Mouse (Mus musculus) CH12.LX (cell line): ENCODE data around the gene Hs3st3b1. TPM values are rescaled to one million over a fixed set of nuclear protein-coding genes. Genes with fewer than 3 reads are reported as not detected.

Experiments used
- DNase-seq: peaks from one replicate; pipeline ENCODE4 v3.0.0-alpha.2; 2013; ENCODE audit errors: extremely low read depth
- H3K27ac ChIP-seq: 2 replicates; pipeline ENCODE4 v1.5.1; 2012; ENCODE audit warnings: low read depth, mild to moderate bottlenecking, control low read depth, moderate library complexity; ENCODE audit not compliant: insufficient read depth
- H3K27me3 ChIP-seq: replicated peaks from 2 replicates; pipeline ENCODE3; 2012; ENCODE audit warnings: inconsistent platforms
- H3K36me3 ChIP-seq, 2 experiments: replicated peaks in 1 of 2; 2 replicates each; pipeline versions ENCODE3 to v1.6.1; 2012; ENCODE audit warnings: inconsistent platforms in 1 of 2, low read length in 1 of 2, mild to moderate bottlenecking in 1 of 2, mixed read lengths in 1 of 2, moderate library complexity in 1 of 2; ENCODE audit not compliant: control insufficient read depth in 1 of 2, insufficient read depth in 1 of 2
- H3K4me1 ChIP-seq, 2 experiments: 2 replicates each; pipeline ENCODE4 v1.6.1; 2012; ENCODE audit warnings: inconsistent platforms in 1 of 2, moderate library complexity in 1 of 2; ENCODE audit not compliant: insufficient read depth in 2 of 2, control insufficient read depth in 1 of 2
- H3K4me2 ChIP-seq: 2 replicates; pipeline ENCODE4 v1.6.1; 2012; ENCODE audit warnings: low read depth, mild to moderate bottlenecking, control low read depth; ENCODE audit not compliant: poor library complexity, insufficient read depth, severe bottlenecking
- H3K4me3 ChIP-seq, 3 experiments: fragments of 150-350 bp in 1 of 3; sonication (generic) in 1 of 3; replicated peaks in 1 of 3; 2 replicates each; pipeline versions ENCODE3 to v1.5.1; 2011 to 2012; ENCODE audit warnings: low read depth in 2 of 3, low read length in 2 of 3, mild to moderate bottlenecking in 2 of 3, moderate library complexity in 2 of 3, control low read depth in 1 of 3, improper control_type of control experiment in 1 of 3, inconsistent platforms in 1 of 3, mixed read lengths in 1 of 3; ENCODE audit not compliant: poor library complexity in 1 of 3
- H3K79me2 ChIP-seq: replicated peaks from 2 replicates; pipeline ENCODE4 v1.6.1; 2012; ENCODE audit warnings: mild to moderate bottlenecking, moderate library complexity; ENCODE audit not compliant: control insufficient read depth, poor library complexity, insufficient read depth, severe bottlenecking; ENCODE audit errors: extremely low read depth
- H3K9ac ChIP-seq: 2 replicates; pipeline ENCODE4 v1.6.1; 2012; ENCODE audit warnings: low read depth, mild to moderate bottlenecking, control low read depth, moderate library complexity; ENCODE audit not compliant: insufficient read depth
- H3K9me3 ChIP-seq: replicated peaks from 2 replicates; pipeline ENCODE3; 2012; ENCODE audit warnings: low read length, inconsistent platforms, mixed read lengths
- BHLHE40 ChIP-seq: IDR thresholded peaks from 2 replicates; pipeline ENCODE4 v1.6.1; 2011; ENCODE audit warnings: mild to moderate bottlenecking, low read depth, low read length, improper control_type of control experiment
- CHD1 ChIP-seq: IDR thresholded peaks from 2 replicates; pipeline ENCODE4 v1.6.1; 2012; ENCODE audit warnings: low read depth, low read length, improper control_type of control experiment, inconsistent platforms
- ELF1 ChIP-seq: IDR thresholded peaks from 2 replicates; pipeline ENCODE4 v1.6.1; 2014; ENCODE audit warnings: low read depth, mild to moderate bottlenecking, inconsistent platforms, low read length, improper control_type of control experiment
- EP300 ChIP-seq: IDR thresholded peaks from 2 replicates; pipeline ENCODE4 v1.6.1; 2011; ENCODE audit warnings: low read length, improper control_type of control experiment
- ETS1 ChIP-seq: conservative IDR thresholded peaks from 2 replicates; pipeline ENCODE4 v1.6.1; 2012; ENCODE audit warnings: low read depth, mild to moderate bottlenecking, inconsistent platforms, low read length, improper control_type of control experiment, moderate library complexity
- JUN ChIP-seq: IDR thresholded peaks from 2 replicates; pipeline ENCODE4 v1.6.1; 2011; ENCODE audit warnings: low read depth, mild to moderate bottlenecking, low read length, improper control_type of control experiment, moderate library complexity; ENCODE audit not compliant: insufficient read depth
- MAFK ChIP-seq: IDR thresholded peaks from 2 replicates; pipeline ENCODE4 v1.6.1; 2011; ENCODE audit warnings: low read length, improper control_type of control experiment; ENCODE audit not compliant: insufficient replicate concordance
- MAX ChIP-seq: IDR thresholded peaks from 2 replicates; pipeline ENCODE4 v1.6.1; 2011; ENCODE audit warnings: low read length, improper control_type of control experiment
- MXI1 ChIP-seq: IDR thresholded peaks from 2 replicates; pipeline ENCODE4 v1.6.1; 2011; ENCODE audit warnings: mild to moderate bottlenecking, low read depth, low read length, improper control_type of control experiment
- NELFE ChIP-seq: IDR thresholded peaks from 2 replicates; pipeline ENCODE4 v1.6.1; 2011; ENCODE audit warnings: low read depth, low read length, improper control_type of control experiment
- PAX5 ChIP-seq: IDR thresholded peaks from 2 replicates; pipeline ENCODE4 v1.6.1; 2012; ENCODE audit warnings: low read length, inconsistent platforms, mixed read lengths
- POLR2AphosphoS2 ChIP-seq: IDR thresholded peaks from 2 replicates; pipeline ENCODE4 v1.6.1; 2011; ENCODE audit warnings: low read depth, low read length, improper control_type of control experiment
- RCOR1 ChIP-seq: conservative IDR thresholded peaks from 2 replicates; pipeline ENCODE4 v1.6.1; 2012; ENCODE audit warnings: low read depth, mild to moderate bottlenecking, inconsistent platforms, low read length, improper control_type of control experiment
- TCF12 ChIP-seq: IDR thresholded peaks from 2 replicates; pipeline ENCODE4 v1.6.1; 2014; ENCODE audit warnings: low read depth, mild to moderate bottlenecking, inconsistent platforms, low read length, improper control_type of control experiment
- UBTF ChIP-seq: IDR thresholded peaks from 2 replicates; pipeline ENCODE4 v1.6.1; 2012; ENCODE audit warnings: low read depth, mild to moderate bottlenecking, inconsistent platforms, low read length, improper control_type of control experiment, moderate library complexity
- USF1 ChIP-seq: IDR thresholded peaks from 2 replicates; pipeline ENCODE4 v1.6.1; 2014; ENCODE audit warnings: low read depth, mild to moderate bottlenecking, inconsistent platforms, low read length, improper control_type of control experiment
- ZC3H11A ChIP-seq: IDR thresholded peaks from 2 replicates; pipeline ENCODE4 v1.6.1; 2012; ENCODE audit warnings: low read depth, mild to moderate bottlenecking, inconsistent platforms, low read length, improper control_type of control experiment
- ZKSCAN1 ChIP-seq: IDR thresholded peaks from 2 replicates; pipeline ENCODE4 v1.6.1; 2012; ENCODE audit warnings: low read depth, inconsistent platforms, low read length, improper control_type of control experiment, borderline replicate concordance
- ZMIZ1 ChIP-seq: IDR thresholded peaks from 2 replicates; pipeline ENCODE4 v1.6.1; 2012; ENCODE audit warnings: low read depth, mild to moderate bottlenecking, inconsistent platforms, low read length, improper control_type of control experiment
- dilution Hi-C: fragments of 300-500 bp; cut with MboI; formaldehyde crosslinking; loops from 2 replicates; pipeline ENCODE4 v1.14.3; 2020; ENCODE audit warnings: low sequenced_read_pairs; ENCODE audit not compliant: extremely low pct_unique_long_range_greater_than_20kb, extremely low pct_ligation_motif_present
- in situ Hi-C: fragments of 300-500 bp; cut with MboI; formaldehyde crosslinking; loops from 3 replicates; pipeline ENCODE4 v1.14.3; 2019; ENCODE audit warnings: low sequenced_read_pairs, low pct_ligation_motif_present, low pct_unique_long_range_greater_than_20kb, mixed read lengths
- polyA plus RNA-seq: library from polyadenylated mRNA; unstranded; fragments of >175 nt; gene quantifications from 2 replicates; pipeline ENCODE4 v1.2.1, GENCODE M21; 2012; ENCODE audit warnings: low read depth; ENCODE audit not compliant: insufficient read length
- total RNA-seq, 2 experiments: library from RNA; depleted of rRNA; stranded (reverse); fragments of 300-350 nt in 1 of 2; fragments of >200 nt in 1 of 2; gene quantifications; 2 replicates each; pipeline ENCODE4 v1.2.3; 2012 to 2014

The Hs3st3b1 gene
- total and polyA plus RNA-seq, 3 experiments, result 1.1 to 2.0 (median 2.0) TPM

DNA sequence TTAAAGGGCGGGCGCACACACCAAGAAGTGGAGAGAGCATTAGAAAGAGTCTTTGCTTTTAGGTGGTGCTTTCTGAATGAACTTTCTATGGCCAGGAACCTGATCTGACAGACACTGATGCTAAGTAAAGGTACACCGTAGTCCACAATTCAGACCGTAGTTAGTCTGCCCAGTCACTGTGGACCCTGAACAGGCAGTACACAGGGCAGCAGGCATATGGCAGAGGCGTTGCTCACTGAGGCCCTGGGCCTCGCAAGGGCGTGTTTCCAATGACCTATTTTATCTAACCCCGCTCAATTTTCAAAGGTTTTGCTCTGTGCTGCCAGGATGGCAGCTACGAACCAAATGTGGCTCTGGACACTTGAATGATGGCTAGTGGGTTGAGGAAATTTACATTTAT is 49.4 kb upstream of the Hs3st3b1 start:
- Histone ChIP-seq H3K79me2 (no peaks in the 10 kb centered on the region), H3K27ac (no peak overlapping the region), H3K9me3 (no peaks in the 10 kb centered on the region), H3K9ac (no peak overlapping the region), H3K4me2 (no peak overlapping the region), H3K36me3 (peaks cover 25 to 90% of the 10 kb centered on the region in 2 experiments), H3K4me3 (no peak overlapping the region), H3K27me3 (no peaks in the 10 kb centered on the region), H3K4me1 (peaks cover 0 to 17% of the 10 kb centered on the region in 2 experiments; a peak in 2 of 4 replicates)
- in situ Hi-C loops (no loop called here), dilution Hi-C loops (no loop called here)
- TF ChIP-seq ETS1 (no peak), ZC3H11A (no peak), USF1 (no peak), MAX (no peak), TCF12 (no peak), JUN (no peak), CHD1 (no peak), MAFK (no peak), EP300 (no peak), BHLHE40 (no peak), MXI1 (no peak), ZMIZ1 (no peak), ELF1 (no peak), UBTF (no peak), ZKSCAN1 (no peak)
- no peak for DNase-seq

DNA sequence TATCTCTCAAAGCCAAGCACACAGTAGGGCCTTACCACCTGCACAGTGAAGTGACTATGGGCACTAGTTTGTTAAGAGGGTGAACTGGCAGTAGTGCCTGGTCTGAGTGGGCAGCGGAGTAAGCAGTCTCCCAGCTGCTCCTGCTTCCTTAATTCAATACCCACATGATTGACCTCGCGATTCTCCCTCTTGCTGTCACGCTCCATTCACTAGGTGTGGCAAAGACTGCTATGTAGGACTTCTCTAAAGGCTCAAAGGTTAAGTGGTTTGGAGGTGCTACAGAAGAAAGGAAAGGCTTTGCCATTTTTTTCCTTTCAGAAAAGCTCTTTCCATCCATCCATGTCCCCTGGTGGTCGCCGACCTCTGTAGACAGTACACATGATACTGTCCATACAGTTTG is 48.7 kb upstream of the Hs3st3b1 start:
- Histone ChIP-seq H3K9ac (no peak overlapping the region), H3K4me1 (peaks cover 0 to 24% of the 10 kb centered on the region in 2 experiments; a peak in 3 of 4 replicates), H3K27ac (no peak overlapping the region), H3K36me3 (peaks cover 21 to 90% of the 10 kb centered on the region in 2 experiments), H3K79me2 (no peaks in the 10 kb centered on the region), H3K4me2 (no peak overlapping the region), H3K27me3 (no peaks in the 10 kb centered on the region)
- dilution Hi-C loops, result no loop called here
- no peak for DNase-seq
- no peak for TF ChIP-seq POLR2AphosphoS2
- TF ChIP-seq RCOR1, result no peak
- TF ChIP-seq BHLHE40, result no peak
- no peak for TF ChIP-seq NELFE
- no peak for TF ChIP-seq ZMIZ1
- no peak for TF ChIP-seq CHD1
- TF ChIP-seq PAX5, result no peak
- TF ChIP-seq, all 38 proteins: peak for 0
- H3K9me3 ChIP-seq, result no peaks in the 10 kb centered on the region
- in situ Hi-C loops, result no loop called here
- no peak overlapping the region for H3K4me3 ChIP-seq
